Mouse (Mus musculus): ENCODE results near the gene Faah. TPM values are rescaled to one million over a fixed set of nuclear protein-coding genes. Genes with fewer than 3 reads are reported as not detected.

Faah gene
- polyA plus RNA-seq (2012; rRNA removed): 2.7 TPM in 2 replicates

DNA sequence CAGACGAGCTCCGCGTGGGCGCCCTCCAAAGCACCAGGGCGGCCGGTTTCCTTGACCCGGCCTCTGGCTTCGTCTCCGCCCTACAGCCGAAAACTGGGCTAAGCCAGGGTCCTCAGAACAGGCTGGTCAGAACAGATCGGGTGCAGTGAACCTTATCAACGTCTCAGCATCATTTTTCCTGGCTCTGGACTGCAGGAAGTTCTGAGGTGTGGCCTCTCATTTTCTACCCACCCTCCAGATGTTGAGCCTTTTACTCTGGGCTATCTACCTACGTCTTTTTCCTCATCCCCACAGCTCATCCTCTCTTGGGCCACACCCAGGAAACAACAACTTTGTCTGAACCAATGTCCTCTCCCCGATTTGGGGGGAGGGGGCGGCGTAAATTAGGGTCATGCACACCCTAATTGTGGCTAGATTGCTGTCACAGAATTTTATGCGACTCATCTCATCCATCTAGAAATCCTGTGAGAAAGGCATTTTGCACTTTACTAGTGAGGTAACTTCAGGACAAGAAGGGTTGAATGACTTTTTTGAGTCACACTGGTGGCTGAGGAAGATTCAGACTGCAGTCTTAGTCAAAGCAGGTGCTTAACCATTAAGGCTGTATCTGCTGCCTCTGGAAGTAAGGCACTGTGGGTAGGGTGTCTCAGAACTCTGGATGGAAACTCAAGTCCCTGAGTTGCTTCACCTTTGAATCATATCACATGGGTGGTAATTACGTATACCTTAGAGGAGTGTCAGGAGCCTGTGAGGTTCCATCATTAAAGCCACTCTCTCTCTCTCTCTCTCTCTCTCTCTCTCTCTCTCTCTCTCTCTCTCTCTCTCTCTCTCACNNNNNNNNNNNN, at the start of gene Faah:
TSS of gene Faah (minus strand) at position 25 of the 845 bp plus-strand sequence.

DNA sequence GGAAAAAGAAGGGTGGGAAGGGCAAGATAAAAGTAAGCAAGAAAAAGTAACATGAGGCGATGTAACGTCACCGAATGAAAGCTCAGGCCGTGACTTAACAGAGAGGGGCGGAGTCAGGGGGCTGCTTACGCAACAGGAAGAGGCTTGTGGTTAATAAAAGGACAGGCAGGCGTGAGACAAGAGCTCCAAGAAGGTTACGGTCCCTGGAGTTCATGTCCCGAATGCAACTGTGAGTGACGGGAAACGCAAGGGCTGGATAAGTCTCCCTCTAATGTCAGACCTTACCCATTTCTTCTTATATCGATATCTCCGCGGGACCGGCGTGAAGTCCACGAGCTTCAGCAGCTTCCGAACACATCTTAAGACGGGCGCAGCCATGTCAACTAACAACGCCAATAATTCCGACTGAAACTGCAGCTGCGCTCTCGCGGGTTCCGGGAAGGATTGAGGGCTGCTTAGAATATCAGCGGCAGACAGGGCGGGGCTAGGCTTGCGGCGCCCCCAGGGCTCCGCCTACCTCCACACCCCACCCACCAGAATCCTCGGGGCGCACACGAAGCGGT, 35.8 kb upstream of the Faah start, which contains the start of gene Nsun4:
TSS of gene Nsun4 (minus strand) at position 478 of the 563 bp plus-strand sequence.

GRCm38 (mm10) chr4:115939295-115940102, 78.2 kb downstream of the Faah start, which contains the start of gene Dmbx1:
Gene Dmbx1, minus strand, starts transcription at chr4:115939926.

Other genes starting within 250 kb of the Faah start
- gene Tex38, start 236.9 kb downstream of the Faah start, polyA plus RNA-seq (2012; rRNA removed): 0.42 and 1.2 TPM in 2 replicates
- gene Atpaf1, start 233.1 kb downstream of the Faah start, polyA plus RNA-seq (2012; rRNA removed): 27.5 and 28.1 TPM in 2 replicates
- 6.5 and 8.0 TPM in 2 replicates for gene Mob3c, start 189.8 kb downstream of the Faah start, polyA plus RNA-seq (2012; rRNA removed)
- gene Mknk1, start 178.7 kb downstream of the Faah start, polyA plus RNA-seq (2012; rRNA removed): 39.5 and 41.0 TPM in 2 replicates
- gene Kncn, start 133.5 kb downstream of the Faah start, polyA plus RNA-seq (2012; rRNA removed): not detected in 2 replicates
- gene 6430628N08Rik, start 127.3 kb downstream of the Faah start, polyA plus RNA-seq (2012; rRNA removed): 0.04 and 0.23 TPM in 2 replicates
- 5.4 and 9.1 TPM in 2 replicates for gene Dmbx1, start 78.0 kb downstream of the Faah start, polyA plus RNA-seq (2012; rRNA removed)
- 9.7 and 13.1 TPM in 2 replicates for gene Nsun4, start 36.0 kb upstream of the Faah start, polyA plus RNA-seq (2012; rRNA removed)
- 542 and 729 TPM in 2 replicates for gene Uqcrh, start 57.1 kb upstream of the Faah start, polyA plus RNA-seq (2012; rRNA removed)
- gene Lrrc41, start 57.3 kb upstream of the Faah start, polyA plus RNA-seq (2012; rRNA removed): 26.9 and 41.3 TPM in 2 replicates
- gene Rad54l, start 105.8 kb upstream of the Faah start, polyA plus RNA-seq (2012; rRNA removed): 34.7 and 37.0 TPM in 2 replicates
- 42.6 and 61.4 TPM in 2 replicates for gene Pomgnt1, start 105.9 kb upstream of the Faah start, polyA plus RNA-seq (2012; rRNA removed)
- 0.97 and 1.1 TPM in 2 replicates for gene Lurap1, start 133.4 kb upstream of the Faah start, polyA plus RNA-seq (2012; rRNA removed)
- gene Tspan1, start 149.7 kb upstream of the Faah start, polyA plus RNA-seq (2012; rRNA removed): 0.05 TPM in 1 of 2 replicates, not detected in the other
- not detected in 2 replicates for gene 1700042G07Rik, start 155.4 kb upstream of the Faah start, polyA plus RNA-seq (2012; rRNA removed)
- not detected in 2 replicates for gene Gm49337, start 155.5 kb upstream of the Faah start, polyA plus RNA-seq (2012; rRNA removed)
- 65.3 and 79.7 TPM in 2 replicates for gene Pik3r3, start 203.7 kb upstream of the Faah start, polyA plus RNA-seq (2012; rRNA removed)

All from central nervous system, embryonic 11.5 days (tissue).